Mouse (Mus musculus) embryonic facial prominence, embryonic 11.5 days (tissue): ENCODE results near the gene Dmwd. TPM values are rescaled to one million over a fixed set of nuclear protein-coding genes. Genes with fewer than 3 reads are reported as not detected.

Source experiments
- ATAC-seq: fragments of 200-750 bp; cut with Nextera tagmentation; replicated peaks from 2 replicates; pipeline ENCODE4 v1.8.0; 2017; ENCODE audit warnings: low read depth; ENCODE audit not compliant: insufficient number of reproducible peaks, low FRiP score, low TSS enrichment
- DNase-seq: peaks from one replicate; pipeline ENCODE4 v3.0.0-alpha.2; 2015; ENCODE audit warnings: low spot score
- H3K27ac ChIP-seq: fragments of 300-500 bp; sonication (generic); replicated peaks from 2 replicates; pipeline ENCODE4 v1.5.1; 2014; ENCODE audit warnings: mild to moderate bottlenecking, low read depth, low read length, control low read depth
- H3K27me3 ChIP-seq: fragments of 300-500 bp; sonication (generic); 2 replicates; pipeline ENCODE4 v1.6.1; 2014; ENCODE audit warnings: mild to moderate bottlenecking, low read length, moderate library complexity, mixed read lengths; ENCODE audit not compliant: control insufficient read depth, insufficient read depth
- H3K36me3 ChIP-seq: fragments of 300-500 bp; sonication (generic); replicated peaks from 2 replicates; pipeline ENCODE4 v1.6.1; 2014; ENCODE audit warnings: low read depth, mild to moderate bottlenecking, low read length, moderate library complexity, mixed read lengths; ENCODE audit not compliant: control insufficient read depth, insufficient read depth
- H3K4me1 ChIP-seq: fragments of 300-500 bp; sonication (generic); 2 replicates; pipeline ENCODE4 v1.6.1; 2014; ENCODE audit warnings: low read length, mixed read lengths; ENCODE audit not compliant: control insufficient read depth, insufficient read depth
- H3K4me2 ChIP-seq: fragments of 300-500 bp; sonication (generic); 2 replicates; pipeline ENCODE4 v1.6.1; 2014; ENCODE audit warnings: low read depth, mild to moderate bottlenecking, control low read depth, low read length, moderate library complexity
- H3K4me3 ChIP-seq: fragments of 300-500 bp; sonication (generic); 2 replicates; pipeline ENCODE4 v1.5.1; 2014; ENCODE audit warnings: low read depth, low read length, control low read depth
- H3K9ac ChIP-seq: fragments of 300-500 bp; sonication (generic); replicated peaks from 2 replicates; pipeline ENCODE4 v1.6.1; 2014; ENCODE audit warnings: mild to moderate bottlenecking, control low read depth, low read length
- H3K9me3 ChIP-seq: fragments of 300-500 bp; sonication (generic); replicated peaks from 2 replicates; pipeline ENCODE4 v1.6.1; 2016; ENCODE audit warnings: mild to moderate bottlenecking, low read length, inconsistent platforms, mixed read lengths; ENCODE audit not compliant: control insufficient read depth
- WGBS: fragments of 180-500 bp; shearing (Covaris S2); extraction: QIAGEN DNeasy Blood & Tissue Kit; methylation state at CpG from one replicate; pipeline ENCODE4 v1.1.7; 2014; 5-methylcytosine and 5-hydroxymethylcytosine counted together
- microRNA-seq: library from miRNA; unstranded; fragments of <30 nt; microRNA quantifications from one replicate; pipeline ENCODE4, GENCODE M21; 2016; ENCODE audit warnings: borderline number of aligned reads
- polyA plus RNA-seq: library from polyadenylated mRNA; unstranded; fragments of >200 nt; fragmentation: Nextera tagmentation; extraction: Ambion mirVana; gene quantifications from 2 replicates; pipeline ENCODE4 v1.2.1, GENCODE M21; 2014

The Dmwd gene
- polyA plus RNA-seq, 1 experiment from 2014 or later = 17.2 TPM

- Histone ChIP-seq H3K4me2 (peak overlapping the region; percentile 60), H3K4me3 (peak overlapping the region; percentile 38), H3K27me3 (no peaks in the 10 kb centered on the region), H3K27ac (peak overlapping the region; percentile 56; the same call in 1 of the 2 replicates), H3K9ac (peak overlapping the region; percentile 50), H3K36me3 (peaks cover 3% of the 10 kb centered on the region; the same call in 1 of the 2 replicates), H3K4me1 (no peaks in the 10 kb centered on the region), H3K9me3 (no peaks in the 10 kb centered on the region)
- under 1% methylated on average over 39 of the region's 39 CpGs for WGBS
- ATAC-seq (peak; percentile 98), DNase-seq (peak; percentile 98)
Measured at GRCm38 (mm10) chr7:19131324-19131848, 55.4 kb downstream of the Dmwd start.

Small RNA genes within 50 kb of the gene (microRNA-seq; reads per million reads assigned to microRNA genes)
- gene Mir3100 = not detected

Other genes starting within 250 kb of the Dmwd start
- gene Mill2, start 236.3 kb upstream of the Dmwd start, polyA plus RNA-seq = 0.20 and 0.33 TPM in 2 replicates
- 0.49 and 0.70 TPM in 2 replicates for gene Pglyrp1, start 204.9 kb upstream of the Dmwd start, polyA plus RNA-seq
- 22.6 and 26.5 TPM in 2 replicates for gene Ccdc61, start 165.8 kb upstream of the Dmwd start, polyA plus RNA-seq
- gene Nova2, start 150.3 kb upstream of the Dmwd start, polyA plus RNA-seq = 1.4 and 1.7 TPM in 2 replicates
- gene Nanos2, start 88.8 kb upstream of the Dmwd start, polyA plus RNA-seq = not detected in 2 replicates
- 4.3 and 5.3 TPM in 2 replicates for gene Mypop, start 85.0 kb upstream of the Dmwd start, polyA plus RNA-seq
- gene Irf2bp1, start 72.2 kb upstream of the Dmwd start, polyA plus RNA-seq = 27.9 and 28.3 TPM in 2 replicates
- gene Foxa3, start 52.7 kb upstream of the Dmwd start, polyA plus RNA-seq = not detected in 2 replicates
- gene Sympk, start 51.9 kb upstream of the Dmwd start, polyA plus RNA-seq = 34.8 and 36.3 TPM in 2 replicates
- not detected in 2 replicates for gene Rsph6a, start 21.5 kb upstream of the Dmwd start, polyA plus RNA-seq
- gene Dmpk, start 7.6 kb downstream of the Dmwd start, polyA plus RNA-seq = 5.1 and 6.5 TPM in 2 replicates
- 10.0 and 10.5 TPM in 2 replicates for gene Six5, start 18.4 kb downstream of the Dmwd start, polyA plus RNA-seq
- 2.4 TPM in 2 replicates for gene Gm4969, start 42.1 kb downstream of the Dmwd start, polyA plus RNA-seq
- gene Fbxo46, start 43.6 kb downstream of the Dmwd start, polyA plus RNA-seq = 7.4 and 7.7 TPM in 2 replicates
- gene Qpctl, start 73.1 kb downstream of the Dmwd start, polyA plus RNA-seq = 9.4 and 9.7 TPM in 2 replicates
- gene Snrpd2, start 73.5 kb downstream of the Dmwd start, polyA plus RNA-seq = 157 and 171 TPM in 2 replicates
- 0.15 and 0.77 TPM in 2 replicates for gene Gipr, start 89.9 kb downstream of the Dmwd start, polyA plus RNA-seq
- gene Eml2, start 100.2 kb downstream of the Dmwd start, polyA plus RNA-seq = 2.1 and 2.3 TPM in 2 replicates
- 1.4 and 1.8 TPM in 2 replicates for gene Gpr4, start 136.3 kb downstream of the Dmwd start, polyA plus RNA-seq
- 39.5 and 45.5 TPM in 2 replicates for gene Opa3, start 152.1 kb downstream of the Dmwd start, polyA plus RNA-seq
- 53.2 and 54.9 TPM in 2 replicates for gene Vasp, start 195.6 kb downstream of the Dmwd start, polyA plus RNA-seq
- not detected in 2 replicates for gene Ppm1n, start 203.8 kb downstream of the Dmwd start, polyA plus RNA-seq
- 15.8 and 17.5 TPM in 2 replicates for gene Rtn2, start 206.4 kb downstream of the Dmwd start, polyA plus RNA-seq
- gene Fosb, start 233.8 kb downstream of the Dmwd start, polyA plus RNA-seq = not detected in 2 replicates